Mouse (Mus musculus): ENCODE results near the gene Lysmd3.
"Not testable (repeated sequence)": the region's sequence is repeated elsewhere in the genome, so short reads cannot be mapped to it uniquely, and the experiment has no call there.

Lysmd3 gene

GRCm38 (mm10) chr13:81657351-81658052, at the start of gene Lysmd3:
TSS of gene Lysmd3 (plus strand) at chr13:81657663.
- peak; percentile 94 for DNase-seq

GRCm38 (mm10) chr13:81610349-81610748, 47.1 kb upstream of the Lysmd3 start:
- DNase-seq, result peak; percentile 2

GRCm38 (mm10) chr13:81627861-81628260, 29.6 kb upstream of the Lysmd3 start:
- DNase-seq, result not testable (repeated sequence)

- DNase-seq, result no peak
Measured at GRCm38 (mm10) chr13:81628631-81629190, 28.8 kb upstream of the Lysmd3 start.

DNA sequence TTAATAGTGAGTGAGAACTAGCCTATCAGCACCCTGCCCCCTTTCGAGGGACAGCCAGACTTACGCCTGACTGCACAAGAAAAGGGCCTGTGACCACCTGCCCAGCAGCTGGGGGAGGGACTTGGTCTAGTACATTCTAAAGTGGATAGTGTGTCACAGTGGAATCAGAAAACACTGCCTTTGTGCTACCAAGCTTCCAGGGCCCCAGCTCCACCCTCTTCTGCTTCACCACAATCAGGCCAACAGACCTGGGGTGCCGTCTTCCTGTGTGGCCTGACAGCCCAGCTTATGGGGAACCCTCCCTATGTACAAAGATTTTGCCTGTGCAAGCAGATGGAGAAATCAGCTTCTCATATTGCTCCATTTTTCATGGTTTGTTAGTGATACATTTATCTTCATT, 28.1 kb upstream of the Lysmd3 start:
- DNase-seq, result no peak

GRCm38 (mm10) chr13:81630566-81630965, 26.9 kb upstream of the Lysmd3 start:
- no peak for DNase-seq

- peak; percentile 34 for DNase-seq
Measured at GRCm38 (mm10) chr13:81632720-81633415, 24.6 kb upstream of the Lysmd3 start, which contains the start of gene Adgrv1. TSS of gene Adgrv1 (minus strand) at chr13:81633154.

GRCm38 (mm10) chr13:81639624-81640023, 17.8 kb upstream of the Lysmd3 start:
- DNase-seq, result no peak

- DNase-seq, result no peak
Measured at GRCm38 (mm10) chr13:81640881-81641280, 16.6 kb upstream of the Lysmd3 start.

GRCm38 (mm10) chr13:81641289-81642045, 16.0 kb upstream of the Lysmd3 start:
- DNase-seq, result peak; percentile 51

DNA sequence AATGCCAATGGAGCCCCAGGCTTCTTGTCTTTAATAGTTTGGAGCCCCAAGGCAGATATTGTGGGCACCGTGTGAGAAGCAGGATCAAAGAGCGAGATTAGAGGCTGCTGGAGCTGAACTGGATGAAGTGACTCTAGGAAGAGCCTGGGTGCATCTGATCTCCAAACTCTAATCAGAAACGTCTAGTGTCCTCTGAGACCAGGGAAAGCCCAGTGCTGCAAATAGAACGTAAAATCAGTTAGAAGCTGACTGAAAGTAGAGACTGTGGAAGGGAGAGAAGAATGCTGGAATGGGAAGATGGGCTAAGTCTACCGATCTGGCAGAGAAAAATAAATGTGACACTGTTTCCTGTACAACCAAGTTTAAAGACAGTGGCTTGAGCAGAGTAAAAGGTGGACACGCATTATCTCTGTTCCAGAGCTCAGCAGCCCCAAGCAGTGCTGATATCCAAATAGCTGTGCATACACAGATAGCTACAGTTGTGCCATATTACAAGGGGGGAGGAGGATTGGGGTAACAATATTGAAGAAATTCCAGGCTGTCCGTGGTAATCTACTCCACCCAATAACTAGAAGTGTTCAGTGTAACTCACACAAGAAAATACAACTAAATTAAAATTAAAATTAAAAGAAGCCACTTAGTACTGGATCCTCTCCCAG, 14.8 kb upstream of the Lysmd3 start:
- no peak for DNase-seq

GRCm38 (mm10) chr13:81644047-81644565, 13.4 kb upstream of the Lysmd3 start:
- DNase-seq, result no peak

DNA sequence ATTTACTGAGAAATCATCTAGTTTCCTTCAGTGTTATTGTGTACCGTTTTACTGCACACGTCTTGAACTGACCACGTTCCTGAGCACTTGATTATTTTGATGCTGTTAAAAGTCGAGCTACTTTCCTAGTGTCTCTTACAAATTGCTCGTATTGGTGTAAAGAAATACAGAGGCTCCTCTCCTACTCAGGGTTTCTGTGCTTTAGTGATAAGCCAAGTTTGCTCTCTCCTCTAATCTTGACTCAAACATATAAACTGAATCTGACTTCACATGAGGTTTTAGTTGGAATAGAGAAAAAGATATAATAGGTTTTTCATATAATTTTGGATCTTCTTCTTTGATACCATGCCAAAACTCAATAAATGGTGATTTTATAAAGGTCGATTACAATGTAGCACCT, 11.1 kb upstream of the Lysmd3 start:
- DNase-seq, result no peak

GRCm38 (mm10) chr13:81650382-81650781, 7.1 kb upstream of the Lysmd3 start:
- not testable (repeated sequence) for DNase-seq

DNA sequence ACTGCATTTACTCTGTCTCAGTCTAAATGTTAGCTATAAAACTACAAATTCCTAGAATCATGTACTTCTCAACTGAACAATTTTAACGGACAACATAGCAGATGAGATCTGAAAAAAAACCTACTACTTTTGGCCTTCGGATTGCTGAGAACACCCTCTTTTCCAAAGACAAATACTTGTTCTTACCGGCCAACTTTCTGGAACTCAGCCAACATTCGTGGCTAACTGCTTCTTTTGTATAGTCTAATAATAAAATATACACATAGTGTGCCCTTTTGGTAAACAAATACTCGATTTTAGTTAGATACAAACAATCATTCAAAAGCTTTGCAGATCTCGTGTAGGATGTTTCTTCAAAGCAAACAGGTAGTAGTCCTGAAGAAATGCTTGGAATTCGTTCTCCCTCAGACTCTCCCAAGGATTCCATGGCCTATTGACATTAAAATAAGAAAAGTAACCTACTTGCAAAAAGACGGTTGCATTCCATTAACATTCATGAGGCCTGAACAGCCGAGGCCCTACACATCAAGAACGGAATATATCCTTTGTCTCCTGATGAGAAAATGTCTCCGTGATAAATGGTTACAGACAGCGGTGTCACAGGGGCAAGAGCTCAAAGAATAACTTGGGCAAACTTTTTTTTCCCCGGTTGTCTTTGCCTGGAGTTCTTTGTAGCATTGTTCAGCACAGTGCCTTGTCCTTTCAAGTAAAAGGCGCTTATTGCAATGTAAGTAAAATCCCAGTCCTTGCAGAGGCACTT, 1.2 kb upstream of the Lysmd3 start:
- DNase-seq, result no peak

DNA sequence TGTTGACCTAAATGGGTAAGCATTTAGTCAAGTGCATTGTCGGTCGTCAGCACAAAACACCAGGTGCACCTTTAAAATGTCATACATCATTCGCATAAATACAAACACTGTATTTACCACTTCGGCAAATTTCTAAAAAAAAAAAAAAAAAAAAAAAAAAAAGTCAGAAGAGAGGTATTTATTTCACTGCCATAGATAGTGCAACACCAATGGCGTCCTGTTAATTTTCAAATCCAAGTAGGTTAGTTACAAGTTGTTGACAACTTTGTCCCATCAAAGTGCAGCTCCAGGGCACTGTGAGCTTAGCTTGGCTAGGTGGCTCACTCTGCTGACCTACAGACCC, 484 bp upstream of the Lysmd3 start:
- DNase-seq, result no peak

- no peak for DNase-seq
Measured at GRCm38 (mm10) chr13:81658053-81658752, 740 bp downstream of the Lysmd3 start.

DNA sequence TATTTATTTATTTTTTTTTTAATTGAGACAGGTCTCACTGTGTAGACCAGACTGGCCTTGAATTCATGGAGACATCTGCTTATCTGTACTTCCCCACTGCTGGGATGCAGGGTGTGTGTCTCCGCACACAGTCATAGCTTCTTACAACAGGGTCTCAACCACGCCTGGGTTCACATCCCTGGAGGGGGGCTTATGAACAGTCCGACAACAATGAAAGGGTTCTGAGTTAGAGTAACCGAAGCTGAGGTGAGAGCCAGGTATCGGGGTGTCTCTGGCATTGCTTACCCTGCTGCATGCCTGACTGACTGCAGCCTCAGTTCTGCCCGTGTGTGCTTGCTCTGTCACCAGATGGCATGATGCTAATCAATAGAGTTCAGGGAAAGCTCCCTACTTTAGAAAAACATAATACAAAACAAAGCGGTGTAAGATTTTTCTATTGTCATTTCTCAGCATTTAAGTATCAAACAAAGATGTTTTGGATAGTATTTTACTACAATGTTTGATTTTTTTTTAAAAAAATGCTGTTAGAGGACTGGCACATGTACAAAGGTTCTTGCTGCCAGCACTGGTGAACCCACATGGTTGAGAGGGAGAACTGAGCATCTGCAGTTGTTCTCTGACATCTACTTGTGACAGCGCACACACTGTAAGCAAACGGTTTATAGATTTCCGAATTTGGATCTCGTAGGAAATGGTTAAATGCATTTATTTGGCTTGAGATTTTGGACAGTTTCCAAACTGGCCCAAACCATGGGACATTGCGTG, 6.3 kb downstream of the Lysmd3 start:
- no peak for DNase-seq

DNA sequence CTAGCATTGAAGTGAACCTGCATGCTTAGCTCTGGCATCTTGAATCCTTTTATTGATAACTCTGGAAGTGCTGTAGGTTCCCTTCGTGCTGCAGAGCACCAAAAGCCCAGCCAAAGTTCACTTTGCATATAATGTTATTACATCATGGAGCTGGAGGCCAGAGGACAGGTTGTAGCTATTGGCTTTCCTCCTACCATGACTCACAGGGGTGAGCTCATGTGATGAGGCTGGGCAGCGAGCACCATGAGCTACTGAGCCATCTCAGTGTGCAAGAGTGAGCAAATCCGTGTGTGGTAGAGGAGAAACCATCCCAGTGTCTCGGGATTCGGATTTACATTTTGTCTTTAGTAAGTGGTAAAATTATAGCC, 6.9 kb downstream of the Lysmd3 start:
- no peak for DNase-seq

DNA sequence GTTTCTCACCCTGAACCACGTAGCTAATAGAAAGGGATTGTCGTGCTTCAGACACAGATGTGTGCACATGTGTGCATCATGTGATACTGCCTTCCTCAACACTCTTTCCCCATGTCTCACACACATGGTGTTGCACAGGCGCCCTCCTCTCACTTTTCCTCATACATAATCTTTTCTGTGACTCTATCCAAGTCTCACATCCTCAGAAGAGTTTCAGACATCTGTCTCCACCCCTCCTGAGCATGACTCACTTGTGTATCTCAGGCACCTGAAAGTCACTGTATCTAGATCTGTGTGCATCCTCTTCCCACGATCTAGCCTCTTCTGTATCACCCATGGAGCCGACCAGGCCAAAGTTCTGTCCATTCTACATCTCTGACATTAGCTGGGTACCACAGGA, 10.2 kb downstream of the Lysmd3 start:
- DNase-seq, result no peak
